Mouse (Mus musculus): ENCODE results near the gene Map1b. TPM values are rescaled to one million over a fixed set of nuclear protein-coding genes. Genes with fewer than 3 reads are reported as not detected.

Map1b gene
- 10 to 100 TPM; 10.2 to 14.6 TPM for total RNA-seq (2021)
- 2.1 and 3.5 TPM in 2 replicates for polyA plus RNA-seq (2012; rRNA removed)
- long read RNA-seq, result 0 reads

DNA sequence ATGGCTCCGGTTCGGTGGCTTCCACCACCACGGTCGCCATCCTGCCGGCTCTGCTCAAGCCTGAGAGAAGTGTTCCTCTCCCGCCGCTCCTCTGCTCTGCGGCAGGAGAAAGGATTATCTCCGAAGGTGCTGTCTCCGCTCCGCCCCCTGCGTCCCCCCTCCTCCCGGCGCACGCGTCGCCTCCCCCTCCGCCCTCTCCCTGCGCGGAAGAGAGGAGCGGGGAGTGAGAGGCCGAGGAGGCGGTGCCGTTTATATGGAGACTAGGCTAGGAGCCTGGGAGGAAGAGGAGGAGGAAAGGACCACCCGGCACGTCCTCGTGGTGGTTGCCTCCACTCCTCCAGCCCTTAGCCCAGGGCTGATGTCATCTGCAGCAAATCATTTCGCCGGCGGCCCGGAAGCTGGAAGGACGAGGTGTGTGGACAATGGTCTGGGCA, at the start of gene Map1b:
Gene Map1b (minus strand): TSS at position 93 of the 434 bp plus-strand sequence.
- peaks cover 3% of the 10 kb centered on the region for H3K4me1 ChIP-seq (ENCODE audit: control insufficient read depth, insufficient read depth, low read length)
- H3K27me3 ChIP-seq (ENCODE audit: control insufficient read depth, insufficient read depth, low read length), result no peaks in the 10 kb centered on the region
- WGBS, result 1% methylated on average over 29 of the region's 32 CpGs
- peak; percentile 73 for DNase-seq
- peak within 1 kb of the TSS; percentile 66 for H3K4me3 ChIP-seq
- no peaks in the 10 kb centered on the region for H3K36me3 ChIP-seq (ENCODE audit: control insufficient read depth, insufficient read depth, low read length)
- intact Hi-C loops (cut with DNase I), result no loop called here
- H3K27ac ChIP-seq, result peak within 1 kb of the TSS; percentile 64
- H3K79me2 ChIP-seq (replicated peaks; ENCODE audit: control insufficient read depth, insufficient read depth, low read length), result no peaks in the 10 kb centered on the region
- TF ChIP-seq EP300 (IDR thresholded peaks at IDR 0.05; ENCODE audit: insufficient read depth, low read depth, low read length) (no peak), POLR2A (IDR thresholded peaks at IDR 0.05; ENCODE audit: insufficient read depth, low read depth, low read length) (peak; percentile 71), CTCF (IDR thresholded peaks at IDR 0.05) (0 out of 2 replicates have a peak, but pooled peaks have one; percentile 2)
- peak within 1 kb of the TSS; percentile 78 for H3K9ac ChIP-seq (ENCODE audit: low read depth, low read length)

DNA sequence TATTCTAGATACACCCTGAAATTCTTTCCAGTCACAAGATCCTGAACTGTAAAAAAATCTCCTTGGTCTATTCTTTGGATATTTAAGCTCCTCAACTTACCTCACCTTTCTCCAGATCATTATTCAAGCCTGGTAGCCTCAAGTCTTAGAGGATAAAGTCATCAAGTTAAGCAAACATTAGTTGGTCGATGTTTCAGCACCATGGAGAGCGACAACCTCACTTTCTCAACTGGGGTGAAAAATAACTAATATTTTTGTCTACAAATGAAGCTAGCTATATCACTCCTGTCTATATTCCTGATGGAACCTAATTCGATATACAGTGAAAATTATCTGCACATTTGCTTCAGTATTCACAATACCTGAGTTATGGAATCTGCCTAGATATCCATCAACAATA, 48.0 kb upstream of the Map1b start:
- Histone ChIP-seq H3K9ac (ENCODE audit: low read depth, low read length) (no peak overlapping the region), H3K79me2 (replicated peaks; ENCODE audit: control insufficient read depth, insufficient read depth, low read length) (no peaks in the 10 kb centered on the region), H3K4me1 (ENCODE audit: control insufficient read depth, insufficient read depth, low read length) (no peaks in the 10 kb centered on the region), H3K27me3 (ENCODE audit: control insufficient read depth, insufficient read depth, low read length) (no peaks in the 10 kb centered on the region), H3K4me3 (no peak overlapping the region), H3K36me3 (ENCODE audit: control insufficient read depth, insufficient read depth, low read length) (no peaks in the 10 kb centered on the region), H3K27ac (no peak overlapping the region)
- no peak for TF ChIP-seq POLR2A (IDR thresholded peaks at IDR 0.05; ENCODE audit: insufficient read depth, low read depth, low read length)
- TF ChIP-seq EP300 (IDR thresholded peaks at IDR 0.05; ENCODE audit: insufficient read depth, low read depth, low read length), result no peak
- TF ChIP-seq CTCF (IDR thresholded peaks at IDR 0.05), result no peak
- DNase-seq, result no peak
- intact Hi-C loops (cut with DNase I), result no loop called here
- 21% methylated on average over 3 of the region's 3 CpGs for WGBS

DNA sequence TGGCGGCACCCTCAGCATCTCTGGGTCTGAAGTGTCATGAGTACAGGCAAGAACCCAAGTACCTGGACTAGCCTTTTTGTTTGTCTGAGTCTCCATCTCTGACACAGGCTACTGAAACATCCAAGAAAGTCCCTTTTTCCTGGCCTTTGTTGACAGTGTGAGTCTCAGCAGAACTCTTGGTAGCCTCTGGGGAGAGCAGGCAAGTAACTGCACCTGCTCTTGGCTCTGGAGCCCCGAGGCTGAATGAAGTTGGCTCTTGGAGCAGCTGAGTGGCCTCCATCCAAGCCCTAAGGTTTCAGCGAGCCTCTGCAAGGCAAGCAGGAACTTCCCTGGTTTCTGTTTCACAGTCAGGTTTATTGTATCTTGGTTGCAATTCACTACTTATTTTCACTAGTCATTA, 46.7 kb upstream of the Map1b start:
- no peak overlapping the region for H3K27ac ChIP-seq
- no peaks in the 10 kb centered on the region for H3K27me3 ChIP-seq (ENCODE audit: control insufficient read depth, insufficient read depth, low read length)
- no peaks in the 10 kb centered on the region for H3K36me3 ChIP-seq (ENCODE audit: control insufficient read depth, insufficient read depth, low read length)
- H3K79me2 ChIP-seq (replicated peaks; ENCODE audit: control insufficient read depth, insufficient read depth, low read length), result no peaks in the 10 kb centered on the region
- 38% methylated on average over 3 of the region's 3 CpGs for WGBS
- H3K9ac ChIP-seq (ENCODE audit: low read depth, low read length), result no peak overlapping the region
- intact Hi-C loops (cut with DNase I), result no loop called here
- no peak for DNase-seq
- TF ChIP-seq CTCF (IDR thresholded peaks at IDR 0.05) (no peak), EP300 (IDR thresholded peaks at IDR 0.05; ENCODE audit: insufficient read depth, low read depth, low read length) (no peak), POLR2A (IDR thresholded peaks at IDR 0.05; ENCODE audit: insufficient read depth, low read depth, low read length) (no peak)
- no peak overlapping the region for H3K4me3 ChIP-seq
- no peaks in the 10 kb centered on the region for H3K4me1 ChIP-seq (ENCODE audit: control insufficient read depth, insufficient read depth, low read length)

DNA sequence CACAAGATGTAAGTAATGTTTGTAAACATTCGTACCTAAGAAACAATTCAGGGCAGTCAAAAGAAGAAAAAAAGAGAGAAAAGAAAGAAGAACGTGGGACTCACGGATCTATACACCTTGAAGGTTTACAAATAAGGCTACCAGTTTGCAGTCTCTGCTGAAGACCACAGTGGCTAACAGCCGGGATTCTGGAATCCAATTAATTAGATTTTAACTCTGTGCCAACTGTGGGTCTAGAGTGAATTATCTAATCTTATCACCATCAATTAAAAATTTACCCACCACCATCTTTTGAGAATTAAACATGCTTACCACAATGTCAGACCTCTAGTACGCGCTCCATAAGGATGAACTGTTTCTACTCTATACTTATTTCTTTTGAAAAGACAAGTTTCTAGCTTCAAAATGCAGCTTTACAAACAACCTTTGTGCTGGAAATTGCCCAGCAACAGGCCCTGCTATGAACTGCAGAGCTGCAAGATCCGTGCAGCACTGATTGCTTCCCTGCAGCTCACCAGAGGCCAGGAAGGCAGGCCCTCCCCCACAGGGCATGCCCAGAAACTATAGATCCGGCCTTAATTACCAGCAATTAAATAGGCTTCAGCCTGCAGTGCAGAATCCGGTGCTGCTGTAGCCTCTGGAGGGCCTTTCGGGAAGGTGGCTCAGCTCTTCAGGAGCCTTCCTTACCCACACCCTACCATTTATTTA, 45.7 kb upstream of the Map1b start:
- no peaks in the 10 kb centered on the region for H3K27me3 ChIP-seq (ENCODE audit: control insufficient read depth, insufficient read depth, low read length)
- DNase-seq, result no peak
- no peak overlapping the region for H3K4me3 ChIP-seq
- H3K36me3 ChIP-seq (ENCODE audit: control insufficient read depth, insufficient read depth, low read length), result no peaks in the 10 kb centered on the region
- no peak for TF ChIP-seq POLR2A (IDR thresholded peaks at IDR 0.05; ENCODE audit: insufficient read depth, low read depth, low read length)
- TF ChIP-seq EP300 (IDR thresholded peaks at IDR 0.05; ENCODE audit: insufficient read depth, low read depth, low read length), result no peak
- TF ChIP-seq CTCF (IDR thresholded peaks at IDR 0.05), result no peak
- no peaks in the 10 kb centered on the region for H3K79me2 ChIP-seq (replicated peaks; ENCODE audit: control insufficient read depth, insufficient read depth, low read length)
- intact Hi-C loops (cut with DNase I), result no loop called here
- no peaks in the 10 kb centered on the region for H3K4me1 ChIP-seq (ENCODE audit: control insufficient read depth, insufficient read depth, low read length)
- H3K27ac ChIP-seq, result no peak overlapping the region
- no peak overlapping the region for H3K9ac ChIP-seq (ENCODE audit: low read depth, low read length)
- WGBS, result 66% methylated on average over 10 of the region's 10 CpGs

DNA sequence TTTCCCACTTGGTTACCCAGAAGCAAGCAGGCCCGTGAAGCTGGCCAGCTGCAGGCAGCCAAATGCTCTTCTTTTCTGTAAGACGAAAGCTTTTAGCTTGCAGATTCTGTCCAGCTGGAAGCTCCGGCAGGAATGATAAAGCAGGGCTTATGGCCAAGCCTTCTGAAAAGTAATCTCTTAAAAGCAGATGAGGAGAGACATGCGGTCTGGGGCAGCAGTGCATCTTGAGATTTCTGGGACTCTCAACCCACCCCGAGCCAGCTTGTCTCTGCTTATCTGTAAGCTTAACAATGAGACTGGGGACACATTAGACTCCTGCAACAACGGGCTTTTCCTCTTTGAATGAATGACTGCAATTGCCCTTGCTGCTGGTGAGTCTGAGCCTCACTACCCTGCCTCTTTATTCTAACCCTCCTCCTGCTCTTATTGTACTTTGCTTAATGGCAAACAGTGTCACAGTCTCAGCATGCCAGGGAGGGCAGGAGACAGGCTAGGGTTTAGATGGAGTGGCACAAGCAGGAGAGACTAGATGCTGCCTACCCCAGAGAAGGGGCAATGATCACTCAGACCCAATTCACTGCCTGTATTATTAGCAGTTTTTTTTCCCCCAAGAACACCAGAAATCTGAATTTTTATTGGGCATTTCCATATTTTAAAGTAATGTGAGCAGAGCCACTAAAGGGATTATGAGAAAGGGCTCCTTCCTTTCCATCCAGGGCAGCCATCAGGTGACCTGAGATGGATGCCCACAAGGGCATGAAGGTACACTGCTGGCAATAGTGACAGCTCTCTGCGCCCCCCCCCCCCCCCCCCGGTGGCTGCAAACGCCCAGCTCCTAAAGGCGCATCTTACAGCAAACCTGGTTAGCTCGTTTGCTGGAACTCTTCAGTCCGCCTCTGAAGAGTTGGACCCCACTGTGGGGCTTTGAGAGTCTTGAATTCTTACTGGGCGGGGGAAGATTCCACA, 44.6 kb upstream of the Map1b start:
- 45% methylated on average over 13 of the region's 13 CpGs for WGBS
- Histone ChIP-seq H3K4me1 (ENCODE audit: control insufficient read depth, insufficient read depth, low read length) (no peaks in the 10 kb centered on the region), H3K4me3 (no peak overlapping the region), H3K79me2 (replicated peaks; ENCODE audit: control insufficient read depth, insufficient read depth, low read length) (no peaks in the 10 kb centered on the region), H3K36me3 (ENCODE audit: control insufficient read depth, insufficient read depth, low read length) (no peaks in the 10 kb centered on the region), H3K27me3 (ENCODE audit: control insufficient read depth, insufficient read depth, low read length) (no peaks in the 10 kb centered on the region), H3K27ac (no peak overlapping the region), H3K9ac (ENCODE audit: low read depth, low read length) (no peak overlapping the region)
- no peak for DNase-seq
- no peak for TF ChIP-seq CTCF (IDR thresholded peaks at IDR 0.05)
- TF ChIP-seq EP300 (IDR thresholded peaks at IDR 0.05; ENCODE audit: insufficient read depth, low read depth, low read length), result no peak
- TF ChIP-seq POLR2A (IDR thresholded peaks at IDR 0.05; ENCODE audit: insufficient read depth, low read depth, low read length), result no peak
- intact Hi-C loops (cut with DNase I), result no loop called here

All from heart, adult 2 months (tissue).